Mouse (Mus musculus): ENCODE measurements around the gene Mesp1.

Gene Mesp1

DNA sequence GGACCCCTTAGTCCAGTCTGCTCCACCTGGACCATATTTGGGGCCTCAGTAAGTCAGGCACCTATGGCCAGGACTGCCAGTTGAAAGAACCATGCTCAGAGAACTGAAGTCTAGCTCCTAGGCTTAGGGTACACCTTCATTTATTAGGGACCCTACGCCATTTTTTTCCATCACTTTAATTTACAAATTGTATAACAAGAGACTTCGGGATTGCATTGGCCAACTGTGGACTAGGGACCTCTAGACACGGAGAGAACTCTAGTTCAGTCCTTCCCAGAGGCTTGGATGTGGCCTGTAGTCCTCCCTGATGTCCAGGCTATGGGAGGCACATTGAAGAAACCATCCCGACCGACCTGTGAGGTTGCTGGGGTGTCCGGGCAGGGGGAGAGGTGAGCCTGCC, at the start of gene Mesp1:
TSS of gene Mesp1 (minus strand) at position 101 of the 400 bp plus-strand sequence.
- CTCF ChIA-PET, result no interaction called here

DNA sequence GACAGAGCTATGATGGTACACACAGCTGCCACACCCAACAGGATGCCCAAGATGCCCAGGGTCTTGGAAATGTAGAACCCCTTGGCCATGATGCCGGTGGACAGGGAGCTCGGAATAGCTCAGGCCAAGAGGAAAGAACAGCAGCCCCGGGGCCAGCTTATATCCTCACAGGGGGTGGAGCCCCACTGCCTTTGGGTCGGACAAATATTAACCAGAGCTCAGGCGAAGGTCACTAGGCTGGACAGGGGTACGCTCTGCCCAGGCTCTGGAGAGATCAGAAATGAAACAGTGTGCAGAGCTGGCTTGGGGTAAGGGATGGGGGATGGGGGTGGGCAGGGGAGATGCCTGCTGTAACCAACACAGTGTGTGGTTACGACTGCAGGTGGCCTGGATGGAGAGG, 48.6 kb upstream of the Mesp1 start:
- CTCF ChIA-PET, result no interaction called here

DNA sequence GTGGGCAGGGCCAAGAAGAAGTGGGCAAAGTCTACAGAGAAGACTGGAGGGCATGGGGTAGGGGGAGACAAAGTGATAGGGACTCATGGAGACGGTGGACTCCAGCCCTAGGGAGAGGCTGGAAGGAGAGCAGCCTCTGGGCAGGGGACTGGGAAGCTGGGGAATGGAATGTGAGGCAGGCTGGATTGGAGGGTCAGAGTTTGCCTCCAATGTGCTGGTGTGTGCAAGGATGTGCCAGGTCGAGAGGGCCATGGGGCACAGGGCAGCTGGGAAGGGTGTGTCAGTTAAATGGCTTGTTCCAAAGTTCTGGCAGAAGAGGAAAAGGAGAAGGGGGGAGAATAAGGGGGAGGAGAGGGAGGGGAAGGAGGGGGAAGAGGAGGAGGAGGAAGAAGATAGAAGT, 43.7 kb upstream of the Mesp1 start:
- CTCF ChIA-PET, result no interaction called here

DNA sequence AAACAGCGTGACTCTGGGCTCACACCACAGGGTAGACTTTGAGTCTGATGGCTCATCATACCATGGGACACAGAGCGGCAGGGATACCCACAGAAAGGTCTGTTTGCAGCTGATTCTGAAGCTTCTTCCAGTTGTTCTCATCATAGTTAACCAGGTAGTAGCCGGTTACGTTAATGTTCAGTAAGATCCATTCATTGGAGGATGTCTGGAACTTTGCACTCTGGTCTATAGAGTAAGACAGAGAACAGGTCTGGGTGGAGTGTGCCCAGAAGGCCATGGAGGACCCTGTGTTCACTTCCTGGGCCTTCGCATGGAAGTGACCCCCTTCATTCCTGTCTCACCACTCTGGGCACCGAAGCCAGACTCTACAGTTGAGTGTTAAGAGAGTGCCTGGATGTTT, 41.6 kb upstream of the Mesp1 start:
- CTCF ChIA-PET, result no interaction called here

DNA sequence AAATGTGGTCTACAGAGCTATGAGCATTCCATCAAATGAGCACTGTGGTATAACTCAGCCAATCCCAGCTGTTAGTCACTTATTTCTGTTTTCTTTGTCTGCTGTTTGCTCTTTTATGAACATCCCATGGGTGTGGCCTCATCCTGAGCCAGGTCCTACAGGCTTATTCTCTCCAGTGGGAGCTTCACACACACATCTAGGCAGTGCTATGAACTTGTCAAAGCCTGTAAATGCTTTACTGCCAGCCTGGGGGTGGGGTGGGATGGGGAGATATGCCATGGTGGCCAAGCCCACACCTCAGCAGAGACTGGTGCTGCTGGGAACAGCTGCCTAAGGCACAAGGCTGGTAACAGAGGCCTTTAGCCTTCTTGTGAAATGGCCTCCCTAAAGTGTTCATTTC, 39.4 kb upstream of the Mesp1 start:
- CTCF ChIA-PET, result interaction anchor here (0.5 to 0.6 kb wide), 2 partner anchors 46 to 99 kb away, joined by 3 to 6 read pairs; no protein-coding TSS in a partner anchor

DNA sequence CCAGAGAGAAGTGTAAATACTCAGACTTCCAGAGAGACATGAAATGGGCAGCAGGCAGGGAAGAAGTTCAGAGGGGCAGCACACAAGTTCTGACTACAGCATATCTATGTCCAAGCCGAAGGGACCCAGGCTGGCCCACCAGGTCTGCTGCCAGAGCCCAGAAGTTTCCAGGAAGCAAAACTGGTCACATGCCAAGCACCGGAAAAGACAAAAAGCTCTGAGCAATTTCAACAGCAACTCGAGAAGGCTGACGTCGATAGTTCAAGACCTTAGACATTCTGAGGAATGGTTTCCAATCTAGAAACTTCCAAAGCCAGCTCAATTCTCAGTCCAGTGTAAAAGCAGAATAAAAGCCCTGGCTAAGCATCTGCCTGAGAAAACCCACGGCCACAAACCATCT, 38.0 kb upstream of the Mesp1 start:
- CTCF ChIA-PET, result no interaction called here

DNA sequence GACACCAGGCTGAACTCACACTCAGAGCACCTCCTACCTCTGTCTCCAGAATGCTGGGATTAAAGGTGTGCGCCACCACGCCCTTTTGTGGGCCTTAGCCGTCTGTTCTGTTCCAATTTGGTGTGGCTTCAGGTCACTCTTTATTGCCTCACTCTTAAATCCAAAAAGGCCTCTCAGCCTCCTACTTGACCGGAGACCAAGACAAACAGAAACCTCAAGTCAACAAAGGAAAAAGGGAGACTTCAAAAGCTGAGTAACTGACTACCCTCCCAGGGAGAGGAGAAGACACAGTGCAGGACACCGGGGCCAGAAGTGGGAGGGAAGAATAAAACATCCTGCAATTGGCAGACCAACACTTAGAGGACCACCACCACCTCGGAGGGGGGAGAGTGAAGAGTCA, 37.6 kb upstream of the Mesp1 start:
- CTCF ChIA-PET, result interaction anchor here (0.7 kb wide), 1 partner anchor 10 kb away, joined by 3 read pairs; no protein-coding TSS in a partner anchor

DNA sequence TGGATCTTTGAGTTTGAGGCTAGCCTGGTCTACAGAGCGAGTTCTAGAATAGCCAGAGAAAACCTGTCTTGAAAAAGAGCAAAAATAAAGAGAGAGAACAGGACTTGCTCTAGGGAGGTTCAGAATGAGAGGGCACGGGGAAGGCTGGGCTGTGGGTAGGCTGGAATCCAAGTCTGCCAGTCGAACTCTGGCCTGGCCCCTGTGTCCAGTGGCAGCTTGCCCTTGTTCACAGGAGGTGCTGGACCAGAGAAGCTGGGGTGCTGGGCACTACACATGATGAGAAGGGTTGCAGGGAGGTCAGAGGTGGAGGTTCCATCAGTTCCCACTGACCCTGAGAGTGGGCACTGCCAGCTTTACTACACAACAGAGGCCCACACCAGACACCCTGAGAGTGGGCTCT, 34.8 kb upstream of the Mesp1 start:
- CTCF ChIA-PET, result no interaction called here

DNA sequence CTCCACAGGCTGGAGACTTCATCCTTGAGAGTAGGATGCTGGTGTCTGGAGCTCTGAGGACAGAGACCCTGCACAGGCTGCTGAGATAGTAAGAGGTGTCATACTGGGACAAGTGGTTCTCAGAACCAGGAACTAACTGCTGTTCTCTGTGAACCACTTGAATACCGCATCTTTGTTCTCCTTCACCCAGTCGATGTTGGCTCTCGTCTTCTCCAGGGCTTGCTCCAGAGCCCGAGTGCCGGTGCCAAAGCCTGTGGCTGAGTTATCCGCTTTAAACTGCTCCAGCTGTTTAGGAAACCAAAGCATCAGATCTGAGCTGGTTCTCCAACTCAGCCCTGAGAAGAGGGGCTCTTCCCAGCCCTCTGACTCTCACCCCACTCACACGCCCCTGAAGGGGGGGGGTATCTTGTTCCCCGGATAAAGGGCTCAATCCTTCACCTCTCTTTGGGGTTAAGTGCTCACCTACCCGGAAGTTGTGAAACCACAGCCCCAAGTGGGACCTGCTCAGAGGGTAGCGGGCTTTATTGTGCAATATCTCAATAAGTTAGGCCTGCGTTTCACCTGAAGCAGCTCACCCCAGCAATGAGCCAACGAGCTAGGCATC, 28.6 kb upstream of the Mesp1 start:
- CTCF ChIA-PET, result no interaction called here

DNA sequence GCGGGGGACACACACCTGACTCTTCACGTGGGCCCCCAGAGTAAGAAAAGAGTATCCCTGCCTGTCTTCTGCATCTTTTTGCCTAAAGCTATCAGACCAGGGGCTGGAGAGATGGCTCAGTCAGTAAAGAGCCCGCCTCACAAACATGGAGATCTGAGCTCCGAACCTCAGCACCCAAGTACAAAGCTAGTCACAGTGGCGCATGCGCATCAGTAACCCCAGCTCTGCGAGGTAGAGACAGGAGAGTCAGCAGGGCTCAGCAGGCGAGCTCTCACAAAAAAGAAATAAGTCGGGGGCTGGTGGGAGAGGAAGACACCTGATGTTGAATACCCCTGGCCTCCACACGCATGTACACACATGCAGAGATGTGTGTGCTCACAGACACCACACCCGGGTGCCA, 26.4 kb upstream of the Mesp1 start:
- CTCF ChIA-PET, result no interaction called here

DNA sequence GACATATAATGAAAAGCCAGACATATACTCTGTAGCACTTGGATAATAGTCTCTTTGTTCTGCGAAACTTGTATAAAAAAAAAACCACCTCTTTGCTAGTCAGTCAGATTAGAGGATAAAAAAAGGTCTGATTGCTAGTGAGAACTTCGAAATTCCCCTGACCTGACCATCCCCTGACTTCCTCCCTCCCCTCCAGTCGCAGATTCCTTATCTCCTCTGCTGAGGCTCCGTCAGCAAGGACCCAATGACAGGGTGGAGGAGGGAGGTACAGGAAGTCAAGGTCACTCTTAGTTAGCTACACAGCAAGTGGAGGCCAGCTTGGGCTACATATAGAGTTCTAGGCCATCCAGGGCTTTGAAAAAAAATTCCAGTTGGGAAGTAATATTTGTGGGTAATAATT, 25.9 kb upstream of the Mesp1 start:
- CTCF ChIA-PET, result no interaction called here

DNA sequence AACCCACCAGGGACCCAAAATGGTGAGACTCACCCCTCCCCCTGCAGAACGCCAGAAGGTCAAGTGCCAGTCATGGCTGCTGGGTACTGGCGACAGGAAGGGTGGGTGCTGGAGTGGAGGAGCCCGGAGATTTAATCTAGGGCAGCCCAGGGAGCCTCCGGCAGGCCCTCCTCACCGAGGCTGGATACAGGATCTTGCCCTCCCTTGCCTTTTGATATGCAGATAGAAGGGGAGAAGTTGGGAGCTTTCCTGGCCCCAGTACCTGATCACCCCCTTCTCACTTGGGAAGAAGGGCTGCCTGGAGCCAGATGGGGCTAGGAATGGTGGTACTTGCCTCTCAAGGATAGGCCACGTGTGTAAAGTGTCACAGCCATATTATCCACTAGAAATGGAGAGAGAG, 24.7 kb upstream of the Mesp1 start:
- CTCF ChIA-PET, result no interaction called here

DNA sequence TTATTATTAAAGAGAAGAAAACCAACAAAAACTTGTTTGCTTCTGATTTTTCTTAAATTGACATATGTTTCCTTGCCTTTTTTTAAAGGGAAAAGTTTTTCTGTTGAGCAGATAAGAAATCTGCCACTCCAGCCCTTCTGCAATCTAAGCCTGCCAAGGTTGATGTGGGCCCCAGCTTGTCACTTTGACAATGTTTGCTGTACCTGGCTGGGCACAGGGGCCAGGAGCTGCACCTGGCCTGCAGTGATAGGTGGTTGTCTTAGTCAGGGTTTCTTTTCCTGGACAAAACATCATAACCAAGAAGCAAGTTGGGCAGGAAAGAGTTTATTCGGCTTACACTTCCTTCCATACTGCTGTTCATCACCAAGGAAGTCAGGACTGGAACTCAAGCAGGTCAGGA, 19.8 kb upstream of the Mesp1 start:
- CTCF ChIA-PET, result no interaction called here

DNA sequence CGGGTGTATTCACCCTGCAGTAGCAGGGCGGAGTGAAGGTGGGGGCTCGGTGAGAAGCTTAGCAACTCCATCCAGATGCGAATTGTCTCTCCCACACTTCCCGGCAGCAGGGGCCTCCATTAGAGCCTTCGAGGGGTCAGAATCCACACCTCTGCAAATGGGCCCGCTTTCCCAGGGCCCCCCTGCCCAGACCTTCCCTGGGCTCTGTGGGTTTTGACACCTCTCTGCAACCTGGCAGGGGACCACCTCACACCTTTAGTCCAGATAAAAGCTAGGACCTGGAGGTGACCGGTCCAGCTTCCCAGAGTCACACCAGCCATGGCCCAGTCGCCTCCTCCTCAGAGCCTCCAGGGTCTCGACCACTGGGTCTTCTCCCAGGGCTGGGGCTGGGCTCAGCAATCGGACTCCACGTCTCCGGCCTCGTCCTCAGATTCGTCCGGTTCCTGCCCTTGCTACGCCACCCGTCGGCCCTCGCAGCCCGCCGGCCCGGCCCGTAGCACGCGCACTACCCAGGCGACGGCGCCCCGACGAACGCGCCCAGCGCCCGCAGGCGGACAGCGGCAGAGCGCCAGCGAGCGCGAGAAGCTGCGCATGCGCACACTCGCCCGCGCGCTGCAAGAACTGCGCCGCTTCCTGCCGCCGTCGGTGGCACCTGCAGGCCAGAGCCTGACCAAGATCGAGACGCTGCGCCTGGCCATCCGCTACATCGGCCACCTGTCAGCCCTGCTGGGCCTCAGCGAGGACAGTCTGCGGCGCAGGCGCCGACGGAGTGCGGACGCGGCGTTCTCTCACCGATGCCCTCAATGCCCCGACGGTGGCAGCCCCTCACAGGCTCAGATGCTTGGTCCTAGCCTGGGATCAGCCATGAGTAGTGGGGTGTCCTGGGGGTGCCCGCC, 17.3 kb upstream of the Mesp1 start, which contains the start of gene Mesp2:
TSS of gene Mesp2 (plus strand) at position 117 of the 896 bp plus-strand sequence.
- CTCF ChIA-PET, result no interaction called here

DNA sequence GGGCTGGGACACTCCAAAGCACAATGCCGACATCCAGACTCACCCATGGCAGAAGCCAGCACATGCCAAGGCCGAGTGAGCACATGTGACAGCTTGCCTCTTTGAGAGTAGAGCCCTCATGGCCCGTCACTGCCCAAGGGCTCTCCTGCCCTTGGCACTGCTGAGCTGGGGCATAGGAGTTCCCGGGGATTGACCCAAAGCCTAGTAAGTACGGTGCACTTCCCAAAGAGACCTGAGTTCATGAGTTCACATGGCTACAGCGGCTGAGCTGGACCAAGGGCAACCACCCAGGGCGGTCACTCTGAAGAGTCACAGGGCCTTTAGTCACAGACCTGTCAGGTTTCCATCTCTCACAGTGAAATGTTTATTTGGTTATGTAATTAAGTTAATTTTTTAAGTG, 15.0 kb upstream of the Mesp1 start:
- CTCF ChIA-PET, result no interaction called here

DNA sequence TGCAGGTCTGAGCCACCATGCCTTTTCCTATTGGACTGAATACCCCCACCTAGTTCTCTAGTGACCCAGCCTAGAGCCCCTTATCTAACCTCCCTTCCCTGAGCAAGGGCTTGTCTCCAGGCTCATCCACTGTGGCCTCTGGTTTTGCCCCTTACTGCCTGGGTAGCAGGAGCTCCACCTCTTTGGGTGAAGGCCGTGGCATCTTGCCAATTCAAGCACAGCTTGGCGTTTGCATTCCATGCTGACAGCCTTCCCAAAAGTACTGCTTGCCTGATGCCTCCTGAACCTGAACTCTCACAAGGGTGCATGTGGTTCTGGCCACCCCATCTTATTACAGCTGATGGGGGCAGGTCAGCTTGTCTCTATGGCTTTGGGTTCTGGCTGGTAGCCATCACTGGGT, 10.3 kb upstream of the Mesp1 start:
- CTCF ChIA-PET, result no interaction called here

DNA sequence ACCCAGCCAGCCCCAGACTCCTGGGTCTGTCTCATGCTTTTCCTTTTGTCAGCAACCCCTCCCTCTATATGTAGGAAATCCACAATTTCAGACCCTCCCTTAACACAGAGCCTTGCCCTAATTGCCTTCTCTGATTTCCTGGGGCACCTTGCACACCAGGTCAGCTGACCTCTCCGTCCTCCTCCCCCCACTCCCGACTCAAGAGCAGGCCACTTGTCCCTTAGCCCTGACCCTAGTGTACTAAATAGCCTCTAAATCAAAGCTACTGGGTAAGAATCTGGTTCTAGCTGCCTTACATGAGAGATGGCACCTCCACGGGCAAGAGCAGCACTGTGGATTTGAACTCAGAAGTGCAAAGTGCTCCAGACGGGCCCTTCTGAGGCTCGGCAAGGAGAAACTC, 8.4 kb upstream of the Mesp1 start:
- CTCF ChIA-PET, result no interaction called here

DNA sequence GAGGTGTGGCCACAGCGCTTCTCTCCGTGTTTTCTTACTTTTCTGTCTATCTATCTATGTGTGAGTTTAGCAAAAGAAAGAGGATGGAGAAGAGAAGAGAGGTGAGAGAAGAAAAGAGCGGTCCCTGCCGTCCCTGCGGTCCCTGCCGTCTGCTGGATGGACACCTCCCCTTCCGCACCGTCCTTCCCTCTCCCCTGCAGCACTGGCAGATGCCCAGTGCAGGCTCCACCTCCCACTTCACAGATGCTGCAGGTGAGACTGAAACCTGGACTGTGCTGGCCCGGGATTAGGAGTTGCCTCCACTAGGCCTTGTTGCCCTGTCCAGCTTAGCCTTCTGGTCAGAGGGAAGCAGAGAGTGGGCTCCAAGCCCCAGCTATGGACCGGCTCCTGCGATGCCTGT, 7.8 kb upstream of the Mesp1 start:
- CTCF ChIA-PET, result no interaction called here

DNA sequence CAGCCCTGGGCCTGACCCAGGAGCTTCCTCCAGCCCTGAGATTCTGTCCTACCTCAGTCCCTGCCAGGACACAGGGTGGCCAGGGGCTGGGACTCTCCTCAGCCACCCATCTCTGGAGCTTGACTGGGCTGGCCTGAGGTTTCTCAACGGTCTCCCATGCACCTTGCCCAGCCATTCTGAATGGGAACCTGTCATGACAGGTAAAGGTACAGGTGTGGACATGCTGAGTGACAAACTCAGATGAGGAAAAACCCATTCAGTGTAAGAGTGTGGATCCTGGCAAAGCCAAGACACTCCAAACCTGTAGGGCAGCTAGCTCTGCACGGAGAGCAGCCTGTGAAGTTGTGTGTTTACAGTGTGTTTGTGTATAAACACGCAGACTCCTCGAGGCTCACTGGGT, 6.7 kb upstream of the Mesp1 start:
- CTCF ChIA-PET, result no interaction called here

DNA sequence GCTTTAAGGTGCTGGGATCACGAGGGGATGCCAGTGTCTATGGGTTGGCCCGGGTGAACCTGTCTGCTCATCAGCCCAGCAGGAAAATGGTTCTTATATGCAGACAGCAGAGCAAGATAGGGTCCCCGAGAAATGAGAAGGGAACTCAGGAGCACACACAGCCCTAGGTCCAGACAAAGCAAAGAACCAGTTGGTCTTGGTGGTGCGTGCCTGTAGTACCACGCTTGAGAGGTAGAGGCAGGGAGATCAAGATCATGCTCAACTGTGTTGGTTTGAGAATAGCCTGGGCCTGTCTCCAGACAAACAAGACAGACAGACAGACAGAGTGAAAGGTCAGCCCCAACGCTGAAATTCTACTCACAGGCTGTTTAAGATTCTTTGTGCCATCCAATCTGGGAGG, 5.9 kb upstream of the Mesp1 start:
- CTCF ChIA-PET, result no interaction called here

DNA sequence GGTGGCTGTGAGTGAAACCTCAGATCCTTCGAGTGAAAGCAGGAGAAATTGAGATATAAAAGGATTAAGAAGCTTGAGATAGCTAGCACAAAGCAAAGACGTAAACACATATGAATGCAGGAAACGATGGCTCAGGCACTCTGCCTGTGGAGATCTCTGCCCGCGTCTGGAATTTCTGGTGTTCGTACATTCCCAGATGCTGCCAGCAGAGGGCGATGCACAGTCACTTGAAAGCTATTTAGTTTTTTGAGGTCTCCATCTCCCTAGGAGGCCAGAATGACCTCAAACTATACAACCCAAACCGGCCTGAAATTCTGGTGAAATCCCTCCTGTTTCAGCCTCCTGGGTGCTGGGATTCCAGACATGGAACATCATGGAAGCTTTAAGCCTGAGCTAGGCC, 5.5 kb upstream of the Mesp1 start:
- CTCF ChIA-PET, result interaction anchor here (0.7 kb wide), 2 partner anchors 262 to 655 kb away, joined by 3 to 4 read pairs; no protein-coding TSS in a partner anchor

DNA sequence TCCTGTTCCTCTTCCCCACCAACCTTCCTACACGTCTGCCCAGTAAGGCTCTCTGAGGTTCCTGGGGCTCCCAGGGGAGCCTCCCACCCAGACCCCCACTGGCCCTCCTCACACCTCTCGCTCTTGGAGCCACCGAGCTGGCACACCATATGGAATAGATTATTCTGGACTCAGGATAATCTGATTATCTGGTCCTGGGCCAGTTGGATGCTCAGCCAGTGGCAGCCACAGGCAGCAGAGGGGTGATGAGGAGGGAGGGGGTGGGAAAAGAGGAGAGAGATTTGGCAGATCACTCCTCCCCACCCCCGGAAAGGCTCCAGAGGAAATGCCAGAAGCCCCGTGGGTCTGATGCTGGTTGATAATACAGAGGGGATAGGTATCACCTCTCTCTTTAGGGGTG, 5.0 kb upstream of the Mesp1 start:
- CTCF ChIA-PET, result interaction anchor here (0.7 kb wide), 3 partner anchors 98 to 655 kb away, joined by 3 to 7 read pairs (median 4); no protein-coding TSS in a partner anchor

DNA sequence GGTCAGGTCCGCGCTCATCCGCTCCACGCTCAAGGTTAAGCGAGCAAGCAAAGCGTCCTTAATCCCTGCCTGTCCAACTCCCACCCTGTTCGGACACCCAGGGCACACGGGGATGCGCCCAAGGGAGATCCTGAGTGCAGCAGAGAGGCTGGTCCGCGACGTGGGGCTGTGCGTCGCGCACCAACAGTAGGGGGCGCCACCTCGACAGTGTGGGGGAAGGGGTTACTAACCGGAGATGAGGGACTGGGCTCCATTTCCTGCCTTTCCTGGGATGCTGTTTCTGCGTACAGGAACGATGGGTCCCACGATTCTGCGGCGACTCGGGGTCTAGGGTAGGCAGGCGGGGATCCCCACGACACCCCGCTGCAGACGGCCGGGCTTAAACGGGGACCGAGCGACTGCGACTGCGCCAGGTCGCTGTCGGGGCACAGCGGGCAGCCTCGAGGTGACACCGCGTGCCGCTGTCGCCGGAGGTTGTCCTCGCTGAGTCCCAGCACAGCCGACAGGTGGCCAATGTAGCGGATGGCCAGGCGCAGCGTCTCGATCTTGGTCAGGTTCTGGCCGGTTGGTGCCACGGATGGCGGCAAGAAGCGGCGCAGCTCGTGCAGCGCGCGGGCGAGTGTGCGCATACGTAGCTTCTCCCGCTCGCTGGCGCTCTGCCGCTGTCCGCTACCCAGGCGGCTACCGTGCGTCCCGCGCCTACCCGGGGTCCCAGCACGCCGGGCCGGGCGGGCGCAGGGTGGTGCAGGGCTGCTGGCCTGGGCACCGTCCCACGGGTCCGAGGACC, 760 bp downstream of the Mesp1 start:
- CTCF ChIA-PET, result no interaction called here

Data from spleen, embryonic (tissue).